Mouse (Mus musculus) intestine, embryonic 16.5 days (tissue): Measurements from ENCODE around the gene Xylt2. TPM values are rescaled to one million over a fixed set of nuclear protein-coding genes. Genes with fewer than 3 reads are reported as not detected.

Source experiments
- ATAC-seq: fragments of 200-750 bp; cut with Nextera tagmentation; 2 replicates; pipeline ENCODE4 v1.8.0; 2017; ENCODE audit warnings: moderate TSS enrichment, moderate library complexity
- H3K27ac ChIP-seq: fragments of 300-500 bp; sonication (generic); 2 replicates; pipeline ENCODE4 v1.5.1; 2014; ENCODE audit warnings: mild to moderate bottlenecking, low read length
- H3K27me3 ChIP-seq: fragments of 300-500 bp; sonication (generic); replicated peaks from 2 replicates; pipeline ENCODE4 v1.6.1; 2014; ENCODE audit warnings: low read length, control low read depth, mixed read lengths; ENCODE audit not compliant: control insufficient read depth, insufficient read depth
- H3K36me3 ChIP-seq: fragments of 300-500 bp; sonication (generic); 2 replicates; pipeline ENCODE4 v1.6.1; 2014; ENCODE audit warnings: low read length, control low read depth; ENCODE audit not compliant: control insufficient read depth, insufficient read depth
- H3K4me1 ChIP-seq: fragments of 300-500 bp; sonication (generic); 2 replicates; pipeline ENCODE4 v1.6.1; 2014; ENCODE audit warnings: low read length, control low read depth, mixed read lengths; ENCODE audit not compliant: control insufficient read depth, insufficient read depth
- H3K4me2 ChIP-seq: fragments of 300-500 bp; sonication (generic); 2 replicates; pipeline ENCODE4 v1.6.1; 2014; ENCODE audit warnings: low read depth, low read length, control low read depth
- H3K4me3 ChIP-seq: fragments of 300-500 bp; sonication (generic); 2 replicates; pipeline ENCODE4 v1.5.1; 2014; ENCODE audit warnings: mild to moderate bottlenecking, low read length
- H3K9ac ChIP-seq: fragments of 300-500 bp; sonication (generic); 2 replicates; pipeline ENCODE4 v1.6.1; 2014; ENCODE audit warnings: low read depth, low read length
- H3K9me3 ChIP-seq: fragments of 300-500 bp; sonication (generic); 2 replicates; pipeline ENCODE4 v1.6.1; 2016; ENCODE audit warnings: low read length, control low read depth; ENCODE audit not compliant: control insufficient read depth
- WGBS: fragments of 180-500 bp; shearing (Covaris S2); extraction: QIAGEN DNeasy Blood & Tissue Kit; methylation state at CpG from one replicate; pipeline ENCODE4 v1.1.7; 2014; 5-methylcytosine and 5-hydroxymethylcytosine counted together
- polyA plus RNA-seq: library from polyadenylated mRNA; unstranded; fragments of >200 nt; fragmentation: Nextera tagmentation; extraction: Ambion mirVana; gene quantifications from 2 replicates; pipeline ENCODE4 v1.2.1, GENCODE M21; 2015

Xylt2 gene
- polyA plus RNA-seq, 1 experiment from 2014 or later = 11.3 TPM

DNA sequence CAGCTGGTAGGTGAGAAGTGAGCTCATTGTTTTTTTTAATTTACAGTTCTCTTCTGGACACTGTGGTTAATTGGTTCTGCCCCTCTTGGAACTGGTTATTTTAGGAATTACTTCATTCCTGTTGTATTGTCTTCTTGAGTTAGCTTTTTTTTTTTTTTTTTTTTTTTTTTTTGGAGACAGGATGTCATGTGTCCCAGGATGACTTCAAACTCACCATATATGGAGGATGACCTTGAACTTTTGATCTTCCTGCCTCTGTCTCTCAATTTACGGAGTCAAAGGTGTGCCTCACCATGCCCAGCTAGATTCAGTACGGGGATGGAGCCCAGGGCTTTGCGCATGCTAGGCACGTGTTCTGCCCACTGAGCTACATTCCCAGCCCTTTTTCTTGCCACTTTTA is 4.3 kb upstream of the Xylt2 start:
- no peaks in the 10 kb centered on the region for H3K9me3 ChIP-seq
- H3K4me1 ChIP-seq = peaks cover 5% of the 10 kb centered on the region
- WGBS = 64% methylated on average over 4 of the region's 4 CpGs
- ATAC-seq = no peak
- no peaks in the 10 kb centered on the region for H3K36me3 ChIP-seq
- H3K27me3 ChIP-seq = no peaks in the 10 kb centered on the region
- H3K27ac ChIP-seq = no peak overlapping the region
- H3K4me2 ChIP-seq = no peak overlapping the region
- H3K9ac ChIP-seq = no peak overlapping the region
- H3K4me3 ChIP-seq = no peak overlapping the region

DNA sequence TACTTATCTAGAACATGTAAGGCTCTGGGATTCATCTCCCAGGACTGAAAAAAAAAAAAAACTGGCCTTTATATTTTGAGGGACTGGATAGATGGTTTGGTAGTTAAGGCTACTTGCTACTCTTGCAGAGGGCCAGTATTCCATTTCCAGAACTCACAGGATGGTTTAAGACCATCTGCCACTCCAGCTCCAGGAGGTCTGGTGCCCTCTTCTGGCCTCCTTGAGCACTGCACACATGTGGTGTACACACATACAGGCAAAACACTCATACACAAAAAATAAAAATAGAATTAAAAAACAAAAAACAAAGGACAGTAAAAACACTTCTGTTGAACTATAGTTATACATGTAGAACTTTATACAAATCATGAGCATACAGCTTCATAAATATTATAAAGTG is 3.3 kb upstream of the Xylt2 start:
- H3K4me1 ChIP-seq = peaks cover 15% of the 10 kb centered on the region
- H3K9me3 ChIP-seq = no peaks in the 10 kb centered on the region
- H3K4me2 ChIP-seq = no peak overlapping the region
- H3K4me3 ChIP-seq = no peak overlapping the region
- no peak for ATAC-seq
- H3K9ac ChIP-seq = no peak overlapping the region
- no peaks in the 10 kb centered on the region for H3K27me3 ChIP-seq
- no peak overlapping the region for H3K27ac ChIP-seq
- no peaks in the 10 kb centered on the region for H3K36me3 ChIP-seq

DNA sequence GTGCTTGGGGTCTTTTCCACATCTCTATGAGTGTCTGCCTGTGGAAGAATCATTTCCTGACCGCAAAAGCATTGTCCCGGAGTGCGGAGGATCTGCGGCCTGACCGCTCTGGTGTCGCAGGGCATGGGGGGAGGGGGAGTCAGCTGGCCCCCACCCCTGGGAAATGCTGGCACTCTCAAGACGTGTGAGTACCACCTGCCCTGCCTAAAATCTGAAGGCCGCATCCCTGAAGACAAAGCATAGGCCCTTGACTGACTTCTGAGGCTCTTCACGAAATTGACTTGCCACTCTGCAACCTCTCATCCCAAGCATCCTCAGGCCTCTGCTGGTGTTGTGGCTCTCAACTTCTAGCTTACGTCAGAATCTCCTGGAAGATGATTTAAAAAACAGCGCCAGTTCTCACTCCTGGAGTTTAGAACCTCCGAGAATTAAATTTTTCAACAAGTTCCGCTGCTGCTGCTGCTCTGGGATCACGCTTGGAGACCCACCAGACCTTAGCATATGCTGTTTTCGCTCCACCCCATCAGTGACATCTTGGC is 361 bp upstream of the Xylt2 start:
- peak overlapping the region; percentile 100 for H3K4me3 ChIP-seq
- H3K4me1 ChIP-seq = peaks cover 33% of the 10 kb centered on the region
- H3K4me2 ChIP-seq = peak overlapping the region; percentile 87
- 0 out of 2 replicates have a peak, but pooled peaks cover 3% of the 10 kb centered on the region for H3K36me3 ChIP-seq
- H3K9ac ChIP-seq = peak overlapping the region; percentile 99
- H3K9me3 ChIP-seq = no peaks in the 10 kb centered on the region
- 32% methylated on average over 15 of the region's 15 CpGs for WGBS
- H3K27ac ChIP-seq = no peak overlapping the region
- no peak; the same call in none of the 2 replicates for ATAC-seq
- no peaks in the 10 kb centered on the region for H3K27me3 ChIP-seq

GRCm38 (mm10) chr11:94676308-94676707 is 1.0 kb downstream of the Xylt2 start:
- peak overlapping the region; percentile 99 for H3K9ac ChIP-seq
- 42% methylated on average over 4 of the region's 4 CpGs for WGBS
- peak overlapping the region; percentile 100 for H3K4me3 ChIP-seq
- H3K4me2 ChIP-seq = peak overlapping the region; percentile 87
- H3K4me1 ChIP-seq = peaks cover 33% of the 10 kb centered on the region
- H3K36me3 ChIP-seq = 0 out of 2 replicates have a peak, but pooled peaks cover 3% of the 10 kb centered on the region
- no peaks in the 10 kb centered on the region for H3K27me3 ChIP-seq
- H3K9me3 ChIP-seq = no peaks in the 10 kb centered on the region
- ATAC-seq = peak; percentile 1; the same call in 1 of the 2 replicates
- H3K27ac ChIP-seq = peak overlapping the region; percentile 88; the same call in 1 of the 2 replicates

DNA sequence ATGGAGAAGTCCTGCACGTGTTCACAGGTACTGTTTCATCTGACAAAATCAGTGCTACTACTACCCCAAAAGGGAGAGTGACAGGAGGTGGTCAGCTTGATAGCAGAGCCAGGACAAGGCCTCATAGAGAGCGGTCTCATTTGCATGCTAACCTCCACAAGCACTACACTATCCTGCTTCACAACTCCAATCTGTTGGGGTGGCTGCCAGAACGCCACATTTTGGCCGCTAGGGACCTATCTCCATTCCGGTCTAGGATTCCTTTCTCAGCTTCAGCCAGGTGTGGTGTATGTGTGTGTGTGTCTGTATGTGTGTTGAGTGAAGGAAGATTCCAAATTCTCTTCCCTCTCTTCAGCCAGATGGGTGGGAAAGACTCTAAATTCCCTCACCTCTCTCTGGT is 1.9 kb downstream of the Xylt2 start:
- ATAC-seq = no peak
- 76% methylated on average over 5 of the region's 5 CpGs for WGBS
- Histone ChIP-seq H3K9ac (no peak overlapping the region), H3K36me3 (0 out of 2 replicates have a peak, but pooled peaks cover 3% of the 10 kb centered on the region), H3K27me3 (no peaks in the 10 kb centered on the region), H3K9me3 (no peaks in the 10 kb centered on the region), H3K4me1 (peaks cover 33% of the 10 kb centered on the region), H3K4me3 (no peak overlapping the region), H3K27ac (no peak overlapping the region), H3K4me2 (no peak overlapping the region)

- no peak overlapping the region for H3K4me2 ChIP-seq
- no peaks in the 10 kb centered on the region for H3K9me3 ChIP-seq
- H3K9ac ChIP-seq = no peak overlapping the region
- H3K4me3 ChIP-seq = no peak overlapping the region
- H3K36me3 ChIP-seq = peaks cover 4% of the 10 kb centered on the region; the same call in 1 of the 2 replicates
- H3K4me1 ChIP-seq = peaks cover 33% of the 10 kb centered on the region
- no peaks in the 10 kb centered on the region for H3K27me3 ChIP-seq
- no peak for ATAC-seq
- no peak overlapping the region for H3K27ac ChIP-seq
- WGBS = 79% methylated on average over 5 of the region's 5 CpGs
Observed at GRCm38 (mm10) chr11:94674984-94675383, 2.3 kb downstream of the Xylt2 start.

- H3K27me3 ChIP-seq = no peaks in the 10 kb centered on the region
- no peaks in the 10 kb centered on the region for H3K9me3 ChIP-seq
- H3K4me1 ChIP-seq = no peaks in the 10 kb centered on the region
- no peak overlapping the region for H3K27ac ChIP-seq
- H3K4me3 ChIP-seq = no peak overlapping the region
- no peak overlapping the region for H3K9ac ChIP-seq
- no peak overlapping the region for H3K4me2 ChIP-seq
- WGBS = 88% methylated on average over 6 of the region's 6 CpGs
- no peak for ATAC-seq
- peaks cover 39% of the 10 kb centered on the region for H3K36me3 ChIP-seq
Observed at GRCm38 (mm10) chr11:94665281-94665680, 12.0 kb downstream of the Xylt2 start.

GRCm38 (mm10) chr11:94661344-94661743 is 16.0 kb downstream of the Xylt2 start:
- Histone ChIP-seq H3K4me3 (no peak overlapping the region), H3K27me3 (no peaks in the 10 kb centered on the region), H3K4me1 (no peaks in the 10 kb centered on the region), H3K9me3 (no peaks in the 10 kb centered on the region), H3K27ac (no peak overlapping the region), H3K4me2 (no peak overlapping the region), H3K9ac (no peak overlapping the region), H3K36me3 (peaks cover 14% of the 10 kb centered on the region; the same call in 1 of the 2 replicates)
- WGBS = 50% methylated on average over 1 of the region's 1 CpGs
- no peak for ATAC-seq

GRCm38 (mm10) chr11:94653663-94654436 is 23.5 kb downstream of the Xylt2 start, which contains the start of the genes Mrpl27 and Eme1:
Gene Mrpl27, plus strand, starts transcription at chr11:94653767.
Gene Eme1, minus strand, starts transcription at chr11:94653964.
- no peaks in the 10 kb centered on the region; the same call in 1 of the 2 replicates for H3K36me3 ChIP-seq
- peak within 1 kb of the TSS; percentile 64 for H3K4me2 ChIP-seq
- peak; percentile 94 for ATAC-seq
- WGBS = 1% methylated on average over 32 of the region's 32 CpGs
- H3K4me3 ChIP-seq = peak within 1 kb of the TSS; percentile 65
- no peaks in the 10 kb centered on the region for H3K9me3 ChIP-seq
- no peaks in the 10 kb centered on the region for H3K27me3 ChIP-seq
- H3K27ac ChIP-seq = peak within 1 kb of the TSS; percentile 90
- H3K9ac ChIP-seq = peak within 1 kb of the TSS; percentile 81
- no peaks in the 10 kb centered on the region for H3K4me1 ChIP-seq
